Mouse (Mus musculus): ENCODE data around the gene Ncoa3. TPM values are rescaled to one million over a fixed set of nuclear protein-coding genes. Genes with fewer than 3 reads are reported as not detected.
A peak's percentile ranks its signal among the peaks of the same experiment; 100 is the strongest.

The Ncoa3 gene
- total and polyA plus RNA-seq, 2 experiments = 11.5 to 13.6 TPM

DNA sequence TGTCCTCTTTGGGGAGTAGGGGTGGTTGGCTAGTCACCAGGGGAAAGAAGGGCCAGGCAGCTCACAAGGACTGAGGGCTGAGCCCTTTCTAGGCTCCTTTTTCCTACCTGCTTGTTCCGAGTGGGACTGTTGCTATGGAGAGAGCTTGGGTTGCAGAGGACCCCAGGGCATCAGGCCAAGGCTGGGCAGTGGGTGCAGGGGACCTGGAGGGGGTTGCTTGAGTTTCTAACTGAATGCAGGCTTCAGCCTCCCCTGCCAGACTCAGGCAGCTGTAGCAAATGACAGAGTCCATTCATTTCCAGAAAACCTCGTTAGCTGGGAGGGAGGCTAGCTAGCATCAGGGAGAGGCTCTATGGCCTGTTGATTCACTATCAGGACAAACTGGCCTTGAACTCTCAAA, 114.2 kb downstream of the Ncoa3 start:
- WGBS = 86% methylated on average over 2 of the region's 2 CpGs
- TF ChIP-seq CTCF (IDR thresholded peaks at IDR 0.05; ENCODE audit: low read depth, low read length) (no peak), POLR2A (IDR thresholded peaks at IDR 0.05; ENCODE audit: extremely low read depth, insufficient read depth, low read length) (no peak)
- no peaks in the 10 kb centered on the region for H3K4me1 ChIP-seq (ENCODE audit: control insufficient read depth, insufficient read depth, low read length)

DNA sequence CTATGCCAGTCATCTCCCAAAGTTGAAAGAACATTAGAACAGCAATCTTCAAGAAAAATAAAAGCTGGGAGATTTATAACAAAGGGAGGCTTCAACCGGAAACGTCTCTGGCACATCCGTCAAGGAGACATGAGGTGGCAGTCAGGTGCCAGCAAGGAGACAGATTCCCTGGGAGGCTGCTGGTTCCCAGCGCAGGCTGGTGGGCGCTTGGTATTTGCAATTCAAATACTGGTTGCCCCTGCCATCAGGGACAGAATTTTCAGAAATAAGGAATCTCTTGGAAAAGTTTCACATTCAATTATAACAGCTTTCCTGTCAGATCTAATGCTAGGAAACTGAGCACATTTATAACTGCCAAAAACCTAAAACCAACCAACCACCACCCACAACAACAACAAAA, 115.5 kb downstream of the Ncoa3 start:
- WGBS = 83% methylated on average over 5 of the region's 5 CpGs
- TF ChIP-seq POLR2A (IDR thresholded peaks at IDR 0.05; ENCODE audit: extremely low read depth, insufficient read depth, low read length) = no peak
- TF ChIP-seq CTCF (IDR thresholded peaks at IDR 0.05; ENCODE audit: low read depth, low read length) = no peak
- no peak overlapping the region for H3K27ac ChIP-seq (replicated peaks; ENCODE audit: insufficient read depth, low read depth, low read length)
- DNase-seq (ENCODE audit: extremely low read depth, low read depth, low spot score) = no peak
- no peak overlapping the region for H3K9ac ChIP-seq (ENCODE audit: low read depth, low read length)
- no peaks in the 10 kb centered on the region for H3K4me1 ChIP-seq (ENCODE audit: control insufficient read depth, insufficient read depth, low read length)
- no peak overlapping the region for H3K4me3 ChIP-seq (ENCODE audit: insufficient read depth, low read depth, low read length)
- H3K36me3 ChIP-seq (ENCODE audit: control insufficient read depth, insufficient read depth, low read length) = no peaks in the 10 kb centered on the region
- no peaks in the 10 kb centered on the region for H3K27me3 ChIP-seq (ENCODE audit: control insufficient read depth, insufficient read depth, low read length)
- H3K79me2 ChIP-seq (ENCODE audit: control insufficient read depth, insufficient read depth, low read length) = no peaks in the 10 kb centered on the region

More for the DNA sequence above, 114.2 kb downstream of the Ncoa3 start:
- H3K27me3 ChIP-seq (ENCODE audit: control insufficient read depth, insufficient read depth, low read length) = no peaks in the 10 kb centered on the region
- no peak overlapping the region for H3K9ac ChIP-seq (ENCODE audit: low read depth, low read length)
- no peaks in the 10 kb centered on the region for H3K79me2 ChIP-seq (ENCODE audit: control insufficient read depth, insufficient read depth, low read length)
- H3K36me3 ChIP-seq (ENCODE audit: control insufficient read depth, insufficient read depth, low read length) = no peaks in the 10 kb centered on the region
- no peak for DNase-seq (ENCODE audit: extremely low read depth, low read depth, low spot score)
- H3K4me3 ChIP-seq (ENCODE audit: insufficient read depth, low read depth, low read length) = no peak overlapping the region
- H3K27ac ChIP-seq (replicated peaks; ENCODE audit: insufficient read depth, low read depth, low read length) = no peak overlapping the region

- H3K4me1 ChIP-seq (ENCODE audit: control insufficient read depth, insufficient read depth, low read length) = no peaks in the 10 kb centered on the region
- H3K9ac ChIP-seq (ENCODE audit: low read depth, low read length) = no peak overlapping the region
- H3K27me3 ChIP-seq (ENCODE audit: control insufficient read depth, insufficient read depth, low read length) = no peaks in the 10 kb centered on the region
- no peaks in the 10 kb centered on the region for H3K36me3 ChIP-seq (ENCODE audit: control insufficient read depth, insufficient read depth, low read length)
- H3K27ac ChIP-seq (replicated peaks; ENCODE audit: insufficient read depth, low read depth, low read length) = no peak overlapping the region
- DNase-seq (ENCODE audit: extremely low read depth, low read depth, low spot score) = peak; percentile 66
- no peak overlapping the region for H3K4me3 ChIP-seq (ENCODE audit: insufficient read depth, low read depth, low read length)
- TF ChIP-seq POLR2A (IDR thresholded peaks at IDR 0.05; ENCODE audit: extremely low read depth, insufficient read depth, low read length) (no peak), CTCF (IDR thresholded peaks at IDR 0.05; ENCODE audit: low read depth, low read length) (peak; percentile 63)
- 30% methylated on average over 4 of the region's 4 CpGs for WGBS
- no peaks in the 10 kb centered on the region for H3K79me2 ChIP-seq (ENCODE audit: control insufficient read depth, insufficient read depth, low read length)
These were observed 115.9 kb downstream of the Ncoa3 start for GRCm38 (mm10) chr2:166108326-166108725.

DNA sequence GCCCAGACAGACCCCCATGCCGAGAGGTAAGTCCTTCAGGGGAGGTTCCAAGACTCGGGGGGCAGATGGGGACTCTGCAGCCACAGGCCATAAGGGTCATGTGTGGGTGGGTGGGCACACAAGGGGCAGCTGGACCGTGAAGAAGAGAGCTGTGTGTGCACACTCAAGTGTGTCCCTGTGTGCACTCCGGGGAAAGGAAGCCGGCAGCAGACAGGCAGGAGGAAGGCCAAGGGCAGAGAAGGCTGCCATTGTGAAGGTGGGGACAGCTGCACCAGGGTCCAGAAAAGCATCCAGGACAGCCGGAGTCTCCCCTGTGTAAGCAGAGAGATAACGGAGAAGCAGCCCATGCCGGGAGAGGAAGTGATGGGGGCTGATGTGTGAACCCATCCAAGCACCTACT, 118.3 kb downstream of the Ncoa3 start:
- WGBS = 80% methylated on average over 8 of the region's 8 CpGs
- H3K27ac ChIP-seq (replicated peaks; ENCODE audit: insufficient read depth, low read depth, low read length) = no peak overlapping the region
- H3K4me3 ChIP-seq (ENCODE audit: insufficient read depth, low read depth, low read length) = no peak overlapping the region
- TF ChIP-seq CTCF (IDR thresholded peaks at IDR 0.05; ENCODE audit: low read depth, low read length) = no peak
- no peak for TF ChIP-seq POLR2A (IDR thresholded peaks at IDR 0.05; ENCODE audit: extremely low read depth, insufficient read depth, low read length)
- peaks cover 2% of the 10 kb centered on the region; the same call in 1 of the 2 replicates for H3K4me1 ChIP-seq (ENCODE audit: control insufficient read depth, insufficient read depth, low read length)
- H3K9ac ChIP-seq (ENCODE audit: low read depth, low read length) = no peak overlapping the region
- no peak for DNase-seq (ENCODE audit: extremely low read depth, low read depth, low spot score)
- no peaks in the 10 kb centered on the region for H3K79me2 ChIP-seq (ENCODE audit: control insufficient read depth, insufficient read depth, low read length)
- H3K27me3 ChIP-seq (ENCODE audit: control insufficient read depth, insufficient read depth, low read length) = no peaks in the 10 kb centered on the region
- no peaks in the 10 kb centered on the region for H3K36me3 ChIP-seq (ENCODE audit: control insufficient read depth, insufficient read depth, low read length)

DNA sequence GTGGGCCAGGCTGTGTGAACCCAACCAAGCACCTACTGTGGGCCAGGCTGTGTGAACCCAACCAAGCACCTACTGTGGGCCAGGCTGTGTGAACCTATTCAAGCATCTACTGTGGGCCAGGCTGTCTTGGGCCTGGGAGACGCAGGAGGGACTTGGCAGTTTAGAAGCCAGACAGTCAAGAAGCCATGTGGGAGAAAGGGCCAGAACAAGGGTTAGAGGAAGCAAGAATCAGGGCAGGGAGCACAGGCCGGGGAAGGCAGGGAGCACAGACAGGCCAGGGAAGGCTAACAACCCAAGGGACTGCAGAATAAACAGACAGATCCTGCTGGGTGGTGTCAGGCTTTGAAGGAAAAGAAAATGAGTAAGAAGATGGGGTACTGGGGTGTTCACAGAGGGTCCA, 118.8 kb downstream of the Ncoa3 start:
- no peak overlapping the region for H3K9ac ChIP-seq (ENCODE audit: low read depth, low read length)
- DNase-seq (ENCODE audit: extremely low read depth, low read depth, low spot score) = no peak
- peaks cover 4% of the 10 kb centered on the region; the same call in 1 of the 2 replicates for H3K4me1 ChIP-seq (ENCODE audit: control insufficient read depth, insufficient read depth, low read length)
- no peaks in the 10 kb centered on the region for H3K27me3 ChIP-seq (ENCODE audit: control insufficient read depth, insufficient read depth, low read length)
- H3K36me3 ChIP-seq (ENCODE audit: control insufficient read depth, insufficient read depth, low read length) = no peaks in the 10 kb centered on the region
- H3K79me2 ChIP-seq (ENCODE audit: control insufficient read depth, insufficient read depth, low read length) = no peaks in the 10 kb centered on the region
- no peak for TF ChIP-seq POLR2A (IDR thresholded peaks at IDR 0.05; ENCODE audit: extremely low read depth, insufficient read depth, low read length)
- no peak for TF ChIP-seq CTCF (IDR thresholded peaks at IDR 0.05; ENCODE audit: low read depth, low read length)
- H3K4me3 ChIP-seq (ENCODE audit: insufficient read depth, low read depth, low read length) = no peak overlapping the region
- H3K27ac ChIP-seq (replicated peaks; ENCODE audit: insufficient read depth, low read depth, low read length) = no peak overlapping the region
- WGBS = 87% methylated on average over 2 of the region's 2 CpGs

- no peak overlapping the region for H3K27ac ChIP-seq (replicated peaks; ENCODE audit: insufficient read depth, low read depth, low read length)
- no peak overlapping the region for H3K9ac ChIP-seq (ENCODE audit: low read depth, low read length)
- H3K4me3 ChIP-seq (ENCODE audit: insufficient read depth, low read depth, low read length) = no peak overlapping the region
- no peaks in the 10 kb centered on the region for H3K36me3 ChIP-seq (ENCODE audit: control insufficient read depth, insufficient read depth, low read length)
- no peaks in the 10 kb centered on the region for H3K79me2 ChIP-seq (ENCODE audit: control insufficient read depth, insufficient read depth, low read length)
- 73% methylated on average over 10 of the region's 10 CpGs for WGBS
- TF ChIP-seq CTCF (IDR thresholded peaks at IDR 0.05; ENCODE audit: low read depth, low read length) = no peak
- TF ChIP-seq POLR2A (IDR thresholded peaks at IDR 0.05; ENCODE audit: extremely low read depth, insufficient read depth, low read length) = no peak
- no peak for DNase-seq (ENCODE audit: extremely low read depth, low read depth, low spot score)
- no peaks in the 10 kb centered on the region for H3K27me3 ChIP-seq (ENCODE audit: control insufficient read depth, insufficient read depth, low read length)
- peaks cover 5% of the 10 kb centered on the region; the same call in 1 of the 2 replicates for H3K4me1 ChIP-seq (ENCODE audit: control insufficient read depth, insufficient read depth, low read length)
These were observed 119.4 kb downstream of the Ncoa3 start for GRCm38 (mm10) chr2:166111831-166112250.

All from liver, adult 2 months (tissue).